Mouse (Mus musculus) embryo, embryonic 10.5 days (tissue): ENCODE data around the gene Fars2.
"Not testable (repeated sequence)": the region's sequence is repeated elsewhere in the genome, so short reads cannot be mapped to it uniquely, and the experiment has no call there.

Source experiments
- DNase-seq: peaks from one replicate; pipeline ENCODE4 v3.0.0-alpha.2; 2015; ENCODE audit warnings: low spot score

Gene Fars2

GRCm38 (mm10) chr13:36140247-36141016 lies 23.2 kb downstream of the Fars2 start:
- no peak for DNase-seq

- no peak for DNase-seq
These were observed 28.4 kb downstream of the Fars2 start for GRCm38 (mm10) chr13:36145601-36146000.

GRCm38 (mm10) chr13:36149175-36149939 lies 32.1 kb downstream of the Fars2 start:
- DNase-seq, result peak; percentile 4

GRCm38 (mm10) chr13:36150272-36150671 lies 33.1 kb downstream of the Fars2 start:
- DNase-seq, result no peak

GRCm38 (mm10) chr13:36152728-36153498 lies 35.7 kb downstream of the Fars2 start:
- no peak for DNase-seq

GRCm38 (mm10) chr13:36156340-36156931 lies 39.2 kb downstream of the Fars2 start:
- no peak for DNase-seq

- no peak for DNase-seq
These were observed 46.2 kb downstream of the Fars2 start for GRCm38 (mm10) chr13:36163411-36163810.

- no peak for DNase-seq
These were observed 46.7 kb downstream of the Fars2 start for GRCm38 (mm10) chr13:36163898-36164297.

GRCm38 (mm10) chr13:36172981-36173380 lies 55.8 kb downstream of the Fars2 start:
- not testable (repeated sequence) for DNase-seq

GRCm38 (mm10) chr13:36174101-36174500 lies 56.9 kb downstream of the Fars2 start:
- no peak for DNase-seq

- DNase-seq, result no peak
These were observed 57.6 kb downstream of the Fars2 start for GRCm38 (mm10) chr13:36174772-36175171.

GRCm38 (mm10) chr13:36181231-36181630 lies 64.0 kb downstream of the Fars2 start:
- no peak for DNase-seq

- DNase-seq, result no peak
These were observed 73.4 kb downstream of the Fars2 start for GRCm38 (mm10) chr13:36190577-36190976.

- DNase-seq, result peak; percentile 31
These were observed 76.4 kb downstream of the Fars2 start for GRCm38 (mm10) chr13:36193484-36194113.

GRCm38 (mm10) chr13:36199288-36199687 lies 82.1 kb downstream of the Fars2 start:
- no peak for DNase-seq

- DNase-seq, result no peak
These were observed 83.2 kb downstream of the Fars2 start for GRCm38 (mm10) chr13:36200453-36200852.

GRCm38 (mm10) chr13:36202496-36202895 lies 85.3 kb downstream of the Fars2 start:
- DNase-seq, result no peak

GRCm38 (mm10) chr13:36203014-36203413 lies 85.8 kb downstream of the Fars2 start:
- peak; percentile 48 for DNase-seq

GRCm38 (mm10) chr13:36204320-36204719 lies 87.1 kb downstream of the Fars2 start:
- no peak for DNase-seq

- DNase-seq, result no peak
These were observed 93.8 kb downstream of the Fars2 start for GRCm38 (mm10) chr13:36210965-36211364.

- DNase-seq, result no peak
These were observed 96.8 kb downstream of the Fars2 start for GRCm38 (mm10) chr13:36214056-36214455.

- no peak for DNase-seq
These were observed 98.8 kb downstream of the Fars2 start for GRCm38 (mm10) chr13:36216005-36216404.
